9 mouse cellular contexts compared by ENCODE assay signal in the genomic region with DNA sequence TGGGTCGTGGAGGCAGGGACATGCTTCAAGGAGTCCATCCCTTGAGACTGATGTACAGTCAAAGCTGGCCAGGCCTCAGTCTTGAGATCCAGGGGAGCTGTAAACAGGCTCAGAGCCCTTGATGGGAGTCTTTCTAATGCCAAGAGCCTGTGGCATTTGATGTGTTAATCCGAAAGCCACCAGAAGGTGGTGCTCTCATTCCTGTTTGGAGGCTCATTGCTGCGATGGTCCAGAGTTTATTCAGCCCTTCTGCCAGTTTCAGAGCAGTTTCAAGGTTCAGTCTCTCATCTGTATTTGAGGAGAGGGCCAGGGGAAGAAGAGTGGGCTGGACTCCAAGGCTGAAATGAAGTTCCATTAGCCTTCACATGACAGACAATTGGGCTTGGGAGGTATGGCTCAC.
DNase-seq lines count a peak whose midpoint lies in the region; ATAC-seq lines count a peak whose summit lies in the region.
"Had no signal": no experiment of that assay in that cellular context is flagged by ENCODE, and none has a peak within 500 bp of the region (broad histone marks: within the 10 kb centered on the region; RNA-seq: fewer than 3 reads in every experiment).

No protein-coding gene starts in this region.

- H3K36me3 ChIP-seq in heart, embryonic 11.5 days (ENCODE audit: control insufficient read depth, insufficient read depth, low read length): no peaks in the 10 kb centered on the region
- no peaks in the 10 kb centered on the region for H3K36me3 ChIP-seq in midbrain, embryonic 10.5 days
- no peaks in the 10 kb centered on the region for H3K36me3 ChIP-seq in splenic B cell, adult 2 months (ENCODE audit: control insufficient read depth, insufficient read depth, low read length, poor library complexity, severe bottlenecking)
- H3K36me3 ChIP-seq: limb, embryonic 12.5 days had no signal

- H3K27ac ChIP-seq in heart, embryonic 11.5 days (ENCODE audit: low read depth, low read length): no peak overlapping the region
- H3K27ac ChIP-seq in midbrain, embryonic 10.5 days (replicated peaks): no peak overlapping the region
- H3K27ac ChIP-seq: limb, embryonic 12.5 days had no signal

- peak; percentile 33 to 83 for DNase-seq in heart, adult 18-20 months
- peak; percentile 53 for DNase-seq in adrenal gland, postnatal 25 days
- peak; percentile 73 for DNase-seq in embryo, embryonic 9.5 days (ENCODE audit: extremely low spot score)
- DNase-seq in heart, postnatal 4 days: peak; percentile 80
- peak; percentile 70 to 93 for DNase-seq in layer of hippocampus, postnatal 25 days (ENCODE audit: extremely low spot score in 1 of 2, low spot score in 1 of 2)
- DNase-seq in midbrain, embryonic 10.5 days (ENCODE audit: low spot score): peak; percentile 66
- peak; percentile 19 for DNase-seq in splenic B cell, adult 2 months (ENCODE audit: low read depth, low spot score)

- ATAC-seq in heart, embryonic 11.5 days (replicated peaks; ENCODE audit: insufficient number of reproducible peaks, low FRiP score, low TSS enrichment): no peak

- H3K4me1 ChIP-seq in heart, embryonic 11.5 days (ENCODE audit: control insufficient read depth, insufficient read depth, low read length): no peaks in the 10 kb centered on the region
- H3K4me1 ChIP-seq in midbrain, embryonic 10.5 days: no peaks in the 10 kb centered on the region
- H3K4me1 ChIP-seq: limb, embryonic 12.5 days had no signal

- H3K9me3 ChIP-seq in heart, embryonic 11.5 days (replicated peaks; ENCODE audit: control insufficient read depth, low read length): no peaks in the 10 kb centered on the region
- H3K9me3 ChIP-seq in midbrain, embryonic 10.5 days (replicated peaks): no peaks in the 10 kb centered on the region
- H3K9me3 ChIP-seq: limb, embryonic 12.5 days had no signal

- no peak overlapping the region for H3K4me2 ChIP-seq in heart, embryonic 11.5 days
- H3K4me2 ChIP-seq: limb, embryonic 12.5 days had no signal

- WGBS in heart, embryonic 11.5 days (ENCODE audit: insufficient replicate concordance): 4% methylated on average over 3 of the region's 3 CpGs
- WGBS in midbrain, embryonic 10.5 days: 5% methylated on average over 3 of the region's 3 CpGs

- no peak overlapping the region for H3K4me3 ChIP-seq in heart, embryonic 11.5 days (ENCODE audit: low read depth, low read length)
- H3K4me3 ChIP-seq in midbrain, embryonic 10.5 days: no peak overlapping the region
- H3K4me3 ChIP-seq: limb, embryonic 12.5 days had no signal

- H3K9ac ChIP-seq in heart, embryonic 11.5 days (ENCODE audit: low read depth, low read length): no peak overlapping the region
- H3K9ac ChIP-seq: limb, embryonic 12.5 days had no signal

- H3K27me3 ChIP-seq in heart, embryonic 11.5 days (ENCODE audit: control insufficient read depth, insufficient read depth, low read length): peaks cover 12% of the 10 kb centered on the region
- H3K27me3 ChIP-seq in midbrain, embryonic 10.5 days (ENCODE audit: low read depth, poor library complexity, severe bottlenecking): no peaks in the 10 kb centered on the region
- no peaks in the 10 kb centered on the region for H3K27me3 ChIP-seq in splenic B cell, adult 2 months (ENCODE audit: control insufficient read depth, insufficient read depth, low read length, poor library complexity, severe bottlenecking)

Comparison
In these comparisons a context has a peak if more than half of its experiments do, and no peak if none do; other contexts are left out.
1. DNase-seq: peak in every context shown above with its lines; median percentile 82 in layer of hippocampus, postnatal 25 days; 80 in heart, postnatal 4 days; 73 in embryo, embryonic 9.5 days; 66 in midbrain, embryonic 10.5 days; 58 in heart, adult 18-20 months; 53 in adrenal gland, postnatal 25 days; 19 in splenic B cell, adult 2 months.